Mouse (Mus musculus): ENCODE data around the gene 4930572O03Rik. TPM values are rescaled to one million over a fixed set of nuclear protein-coding genes. Genes with fewer than 3 reads are reported as not detected.
"Not testable (repeated sequence)": the region's sequence is repeated elsewhere in the genome, so short reads cannot be mapped to it uniquely, and the experiment has no call there.

Gene 4930572O03Rik
- polyA plus RNA-seq (2015; fragmentation: Nextera tagmentation; extraction: Ambion mirVana): not detected in 2 replicates

- H3K4me3 ChIP-seq; ATAC-seq (ENCODE audit: insufficient number of reproducible peaks, insufficient read depth, low FRiP score, low TSS enrichment, low read depth); H3K4me2 ChIP-seq; H3K9me3 ChIP-seq; H3K4me1 ChIP-seq; H3K9ac ChIP-seq; H3K27ac ChIP-seq; H3K27me3 ChIP-seq; H3K36me3 ChIP-seq: not testable (repeated sequence)
- WGBS: 74% methylated on average over 1 of the region's 1 CpGs
Measured at GRCm38 (mm10) chr5:15656959-15657358, at the start of gene 4930572O03Rik. Gene 4930572O03Rik, minus strand, starts transcription at chr5:15657059.

- ATAC-seq (ENCODE audit: insufficient number of reproducible peaks, insufficient read depth, low FRiP score, low TSS enrichment, low read depth); H3K9ac ChIP-seq; H3K27ac ChIP-seq; H3K9me3 ChIP-seq; H3K4me2 ChIP-seq; H3K36me3 ChIP-seq; H3K4me1 ChIP-seq; H3K27me3 ChIP-seq; H3K4me3 ChIP-seq: not testable (repeated sequence)
- 24% methylated on average over 5 of the region's 5 CpGs for WGBS
Measured at GRCm38 (mm10) chr5:15702891-15703290, 46.0 kb upstream of the 4930572O03Rik start.

GRCm38 (mm10) chr5:15697719-15698118 is 40.9 kb upstream of the 4930572O03Rik start:
- not testable (repeated sequence) for H3K27me3 ChIP-seq, H3K9ac ChIP-seq, H3K36me3 ChIP-seq, H3K4me2 ChIP-seq, H3K9me3 ChIP-seq, H3K27ac ChIP-seq, H3K4me3 ChIP-seq, H3K4me1 ChIP-seq
- 38% methylated on average over 2 of the region's 2 CpGs for WGBS
- ATAC-seq (ENCODE audit: insufficient number of reproducible peaks, insufficient read depth, low FRiP score, low TSS enrichment, low read depth): peak; percentile 72; the same call in 1 of the 2 replicates

GRCm38 (mm10) chr5:15691849-15692248 is 35.0 kb upstream of the 4930572O03Rik start:
- 87% methylated on average over 4 of the region's 4 CpGs for WGBS
- H3K4me3 ChIP-seq; H3K27ac ChIP-seq; H3K27me3 ChIP-seq; H3K36me3 ChIP-seq; H3K9ac ChIP-seq; H3K4me1 ChIP-seq; H3K4me2 ChIP-seq; ATAC-seq (ENCODE audit: insufficient number of reproducible peaks, insufficient read depth, low FRiP score, low TSS enrichment, low read depth): not testable (repeated sequence)
- H3K9me3 ChIP-seq: peaks cover 11% of the 10 kb centered on the region

- not testable (repeated sequence) for H3K4me1 ChIP-seq; H3K4me2 ChIP-seq; H3K36me3 ChIP-seq; ATAC-seq (ENCODE audit: insufficient number of reproducible peaks, insufficient read depth, low FRiP score, low TSS enrichment, low read depth); H3K4me3 ChIP-seq; H3K27me3 ChIP-seq; H3K9ac ChIP-seq; H3K27ac ChIP-seq
- WGBS: 68% methylated on average over 4 of the region's 4 CpGs
- peaks cover 11% of the 10 kb centered on the region for H3K9me3 ChIP-seq
Measured at GRCm38 (mm10) chr5:15690822-15691221, 34.0 kb upstream of the 4930572O03Rik start.

- H3K9me3 ChIP-seq: peaks cover 11% of the 10 kb centered on the region
- 78% methylated on average over 6 of the region's 6 CpGs for WGBS
- not testable (repeated sequence) for H3K4me1 ChIP-seq, H3K27me3 ChIP-seq, H3K36me3 ChIP-seq, H3K4me2 ChIP-seq, H3K9ac ChIP-seq, H3K4me3 ChIP-seq, H3K27ac ChIP-seq
- peak; percentile 87 for ATAC-seq (ENCODE audit: insufficient number of reproducible peaks, insufficient read depth, low FRiP score, low TSS enrichment, low read depth)
Measured at GRCm38 (mm10) chr5:15689659-15690213, 32.9 kb upstream of the 4930572O03Rik start.

GRCm38 (mm10) chr5:15688874-15689658 is 32.2 kb upstream of the 4930572O03Rik start:
- not testable (repeated sequence) for H3K9ac ChIP-seq, H3K4me2 ChIP-seq, H3K27me3 ChIP-seq, H3K4me3 ChIP-seq, H3K4me1 ChIP-seq, H3K27ac ChIP-seq, H3K36me3 ChIP-seq
- 67% methylated on average over 4 of the region's 4 CpGs for WGBS
- peaks cover 11% of the 10 kb centered on the region for H3K9me3 ChIP-seq
- peak; percentile 85 for ATAC-seq (ENCODE audit: insufficient number of reproducible peaks, insufficient read depth, low FRiP score, low TSS enrichment, low read depth)

GRCm38 (mm10) chr5:15681301-15682035 is 24.6 kb upstream of the 4930572O03Rik start:
- H3K9me3 ChIP-seq: peaks cover 12% of the 10 kb centered on the region
- not testable (repeated sequence) for H3K9ac ChIP-seq, H3K4me1 ChIP-seq, H3K36me3 ChIP-seq, H3K4me3 ChIP-seq, H3K27me3 ChIP-seq, H3K27ac ChIP-seq, H3K4me2 ChIP-seq
- peak; percentile 82 for ATAC-seq (ENCODE audit: insufficient number of reproducible peaks, insufficient read depth, low FRiP score, low TSS enrichment, low read depth)
- 76% methylated on average over 8 of the region's 10 CpGs for WGBS

- ATAC-seq (ENCODE audit: insufficient number of reproducible peaks, insufficient read depth, low FRiP score, low TSS enrichment, low read depth): peak; percentile 88
- H3K4me2 ChIP-seq, H3K4me3 ChIP-seq, H3K27ac ChIP-seq, H3K9ac ChIP-seq, H3K36me3 ChIP-seq, H3K4me1 ChIP-seq, H3K27me3 ChIP-seq: not testable (repeated sequence)
- H3K9me3 ChIP-seq: peaks cover 12% of the 10 kb centered on the region
- 67% methylated on average over 13 of the region's 13 CpGs for WGBS
Measured at GRCm38 (mm10) chr5:15679980-15680949, 23.4 kb upstream of the 4930572O03Rik start.

GRCm38 (mm10) chr5:15678907-15679306 is 22.0 kb upstream of the 4930572O03Rik start:
- WGBS: 67% methylated on average over 2 of the region's 2 CpGs
- not testable (repeated sequence) for H3K4me1 ChIP-seq; H3K27me3 ChIP-seq; H3K4me2 ChIP-seq; ATAC-seq (ENCODE audit: insufficient number of reproducible peaks, insufficient read depth, low FRiP score, low TSS enrichment, low read depth); H3K9ac ChIP-seq; H3K36me3 ChIP-seq; H3K27ac ChIP-seq; H3K4me3 ChIP-seq
- H3K9me3 ChIP-seq: peaks cover 12% of the 10 kb centered on the region

GRCm38 (mm10) chr5:15677750-15678149 is 20.9 kb upstream of the 4930572O03Rik start:
- 85% methylated on average over 4 of the region's 4 CpGs for WGBS

More at GRCm38 (mm10) chr5:15677750-15678149, 20.9 kb upstream of the 4930572O03Rik start:
- peak; percentile 73; the same call in 1 of the 2 replicates for ATAC-seq (ENCODE audit: insufficient number of reproducible peaks, insufficient read depth, low FRiP score, low TSS enrichment, low read depth)
- not testable (repeated sequence) for H3K4me3 ChIP-seq, H3K4me1 ChIP-seq, H3K9ac ChIP-seq, H3K27ac ChIP-seq, H3K4me2 ChIP-seq, H3K27me3 ChIP-seq, H3K36me3 ChIP-seq
- peaks cover 20% of the 10 kb centered on the region for H3K9me3 ChIP-seq
